Mouse (Mus musculus): ENCODE measurements around the gene Camta1. TPM values are rescaled to one million over a fixed set of nuclear protein-coding genes. Genes with fewer than 3 reads are reported as not detected.

The Camta1 gene
- total RNA-seq, 1 experiment = 9.3 TPM

- H3K9ac ChIP-seq (ENCODE audit: insufficient read depth, low read depth, low read length, poor library complexity, severe bottlenecking) = no peak overlapping the region
- H3K27ac ChIP-seq (ENCODE audit: insufficient read depth, low read depth, low read length, poor library complexity, severe bottlenecking) = no peak overlapping the region
- in situ Hi-C loops (cut with MboI; ENCODE audit: low sequenced_read_pairs in 2 of 2, unreplicated experiment in 2 of 2) = no loop called here
- H3K4me3 ChIP-seq (ENCODE audit: insufficient read depth in 1 of 2, low read depth in 1 of 2, low read length in 2 of 2, poor library complexity in 1 of 2, severe bottlenecking in 1 of 2) = peak overlapping the region; percentile 25 to 29; a peak in 3 of 4 replicates
- H3K4me1 ChIP-seq (ENCODE audit: control insufficient read depth in 2 of 2, insufficient read depth in 2 of 2, low read length in 2 of 2, poor library complexity in 1 of 2) = peaks cover 0 to 30% of the 10 kb centered on the region in 2 experiments; a peak in 2 of 4 replicates
- DNase-seq (ENCODE audit: low read depth, low spot score) = peak; percentile 86
- TF ChIP-seq MAFK (IDR thresholded peaks at IDR 0.05; ENCODE audit: insufficient read depth, low read depth, low read length) (no peak), HCFC1 (IDR thresholded peaks at IDR 0.05; ENCODE audit: borderline replicate concordance, insufficient read depth, low read length) (no peak), ZC3H11A (IDR thresholded peaks at IDR 0.05; ENCODE audit: borderline replicate concordance, low read depth, low read length) (peak; percentile 24; the same call in 1 of the 2 replicates), ZNF384 (IDR thresholded peaks at IDR 0.05; ENCODE audit: low read depth, low read length) (no peak), CHD2 (IDR thresholded peaks at IDR 0.05; ENCODE audit: low read depth, low read length) (no peak)
- H3K9me3 ChIP-seq (ENCODE audit: control insufficient read depth, insufficient read depth, low read depth, low read length) = no peaks in the 10 kb centered on the region
- H3K36me3 ChIP-seq (ENCODE audit: control insufficient read depth, insufficient read depth, low read length, poor library complexity, severe bottlenecking) = no peaks in the 10 kb centered on the region
Measured at GRCm38 (mm10) chr4:151139053-151139840, 722.4 kb downstream of the Camta1 start.

DNA sequence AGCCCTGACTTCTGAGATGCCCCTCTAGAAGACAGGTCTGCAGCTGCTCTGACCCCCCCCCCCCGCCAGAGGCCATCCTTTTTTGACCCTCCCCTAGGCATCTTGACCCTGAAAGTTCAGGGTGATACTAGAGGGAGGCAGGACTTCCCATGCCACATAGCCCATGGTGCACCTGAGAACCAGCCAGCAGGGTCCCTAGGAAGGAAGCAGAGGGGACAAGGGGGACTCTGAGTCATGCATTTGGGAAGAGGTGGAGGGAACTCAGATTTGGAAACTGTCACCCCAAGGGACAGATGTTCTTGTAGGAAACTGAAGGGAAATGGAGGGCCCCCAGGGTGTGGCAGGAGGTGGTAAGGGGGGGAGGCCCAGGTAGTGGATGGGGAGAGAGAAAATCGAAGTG is 723.1 kb downstream of the Camta1 start:
- TF ChIP-seq HCFC1 (IDR thresholded peaks at IDR 0.05; ENCODE audit: borderline replicate concordance, insufficient read depth, low read length) = no peak
- TF ChIP-seq CHD2 (IDR thresholded peaks at IDR 0.05; ENCODE audit: low read depth, low read length) = no peak
- no peak for TF ChIP-seq MAFK (IDR thresholded peaks at IDR 0.05; ENCODE audit: insufficient read depth, low read depth, low read length)
- TF ChIP-seq ZC3H11A (IDR thresholded peaks at IDR 0.05; ENCODE audit: borderline replicate concordance, low read depth, low read length) = no peak
- no peak for TF ChIP-seq ZNF384 (IDR thresholded peaks at IDR 0.05; ENCODE audit: low read depth, low read length)
- Histone ChIP-seq H3K36me3 (ENCODE audit: control insufficient read depth, insufficient read depth, low read length, poor library complexity, severe bottlenecking) (no peaks in the 10 kb centered on the region), H3K27ac (ENCODE audit: insufficient read depth, low read depth, low read length, poor library complexity, severe bottlenecking) (no peak overlapping the region), H3K9ac (ENCODE audit: insufficient read depth, low read depth, low read length, poor library complexity, severe bottlenecking) (no peak overlapping the region), H3K4me3 (ENCODE audit: insufficient read depth in 1 of 2, low read depth in 1 of 2, low read length in 2 of 2, poor library complexity in 1 of 2, severe bottlenecking in 1 of 2) (no peak overlapping the region; a peak in 1 of 4 replicates), H3K9me3 (ENCODE audit: control insufficient read depth, insufficient read depth, low read depth, low read length) (no peaks in the 10 kb centered on the region), H3K4me1 (ENCODE audit: control insufficient read depth in 2 of 2, insufficient read depth in 2 of 2, low read length in 2 of 2, poor library complexity in 1 of 2) (peaks cover 0 to 32% of the 10 kb centered on the region in 2 experiments; a peak in 2 of 4 replicates)
- DNase-seq (ENCODE audit: low read depth, low spot score) = no peak
- in situ Hi-C loops (cut with MboI; ENCODE audit: low sequenced_read_pairs in 2 of 2, unreplicated experiment in 2 of 2) = no loop called here

GRCm38 (mm10) chr4:151138135-151138534 is 723.5 kb downstream of the Camta1 start:
- Histone ChIP-seq H3K9ac (ENCODE audit: insufficient read depth, low read depth, low read length, poor library complexity, severe bottlenecking) (no peak overlapping the region), H3K4me3 (ENCODE audit: insufficient read depth in 1 of 2, low read depth in 1 of 2, low read length in 2 of 2, poor library complexity in 1 of 2, severe bottlenecking in 1 of 2) (peak overlapping the region in 1 of 2 experiments; percentile 8; a peak in 1 of 4 replicates), H3K4me1 (ENCODE audit: control insufficient read depth in 2 of 2, insufficient read depth in 2 of 2, low read length in 2 of 2, poor library complexity in 1 of 2) (peaks cover 0 to 32% of the 10 kb centered on the region in 2 experiments; a peak in 2 of 4 replicates), H3K9me3 (ENCODE audit: control insufficient read depth, insufficient read depth, low read depth, low read length) (no peaks in the 10 kb centered on the region), H3K36me3 (ENCODE audit: control insufficient read depth, insufficient read depth, low read length, poor library complexity, severe bottlenecking) (no peaks in the 10 kb centered on the region), H3K27ac (ENCODE audit: insufficient read depth, low read depth, low read length, poor library complexity, severe bottlenecking) (no peak overlapping the region)
- in situ Hi-C loops (cut with MboI; ENCODE audit: low sequenced_read_pairs in 2 of 2, unreplicated experiment in 2 of 2) = no loop called here
- DNase-seq (ENCODE audit: low read depth, low spot score) = no peak
- TF ChIP-seq ZC3H11A (IDR thresholded peaks at IDR 0.05; ENCODE audit: borderline replicate concordance, low read depth, low read length) (no peak), ZNF384 (IDR thresholded peaks at IDR 0.05; ENCODE audit: low read depth, low read length) (no peak), HCFC1 (IDR thresholded peaks at IDR 0.05; ENCODE audit: borderline replicate concordance, insufficient read depth, low read length) (no peak), CHD2 (IDR thresholded peaks at IDR 0.05; ENCODE audit: low read depth, low read length) (no peak), MAFK (IDR thresholded peaks at IDR 0.05; ENCODE audit: insufficient read depth, low read depth, low read length) (no peak)

DNA sequence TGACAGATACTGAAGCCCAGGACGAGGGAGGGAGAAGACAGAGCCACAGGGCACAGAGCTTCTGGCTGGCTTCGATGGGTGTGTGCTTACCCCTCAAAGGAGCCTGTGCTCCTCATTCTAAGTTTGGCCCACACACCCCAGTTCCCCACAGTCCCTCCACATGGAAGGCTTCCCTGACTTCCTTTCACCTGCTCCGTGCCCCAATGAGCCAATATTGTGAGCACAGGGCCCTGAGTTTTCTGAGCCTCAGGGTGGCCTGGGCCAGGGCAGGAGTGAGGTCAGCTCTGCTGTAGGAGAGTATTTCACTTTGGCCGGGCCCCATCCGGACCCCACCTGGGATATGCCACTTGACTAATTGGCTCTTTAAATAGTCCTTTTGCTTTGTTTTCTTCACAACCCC is 724.0 kb downstream of the Camta1 start:
- Histone ChIP-seq H3K27ac (ENCODE audit: insufficient read depth, low read depth, low read length, poor library complexity, severe bottlenecking) (no peak overlapping the region), H3K36me3 (ENCODE audit: control insufficient read depth, insufficient read depth, low read length, poor library complexity, severe bottlenecking) (no peaks in the 10 kb centered on the region), H3K4me3 (ENCODE audit: insufficient read depth in 1 of 2, low read depth in 1 of 2, low read length in 2 of 2, poor library complexity in 1 of 2, severe bottlenecking in 1 of 2) (no peak overlapping the region), H3K9me3 (ENCODE audit: control insufficient read depth, insufficient read depth, low read depth, low read length) (no peaks in the 10 kb centered on the region), H3K4me1 (ENCODE audit: control insufficient read depth in 2 of 2, insufficient read depth in 2 of 2, low read length in 2 of 2, poor library complexity in 1 of 2) (peaks cover 0 to 32% of the 10 kb centered on the region in 2 experiments; a peak in 2 of 4 replicates), H3K9ac (ENCODE audit: insufficient read depth, low read depth, low read length, poor library complexity, severe bottlenecking) (no peak overlapping the region)
- TF ChIP-seq HCFC1 (IDR thresholded peaks at IDR 0.05; ENCODE audit: borderline replicate concordance, insufficient read depth, low read length) (no peak), ZNF384 (IDR thresholded peaks at IDR 0.05; ENCODE audit: low read depth, low read length) (no peak), CHD2 (IDR thresholded peaks at IDR 0.05; ENCODE audit: low read depth, low read length) (no peak), MAFK (IDR thresholded peaks at IDR 0.05; ENCODE audit: insufficient read depth, low read depth, low read length) (no peak), ZC3H11A (IDR thresholded peaks at IDR 0.05; ENCODE audit: borderline replicate concordance, low read depth, low read length) (no peak)
- in situ Hi-C loops (cut with MboI; ENCODE audit: low sequenced_read_pairs in 2 of 2, unreplicated experiment in 2 of 2) = no loop called here
- DNase-seq (ENCODE audit: low read depth, low spot score) = no peak

Data from ES-E14 (cell line).